Mouse (Mus musculus) c-Kit-positive CD71-positive TER-119-positive erythroid progenitor cells, embryonic 14.5 days (primary cell): Measurements from ENCODE around the gene Epha8.
A peak's percentile ranks its signal among the peaks of the same experiment; 100 is the strongest.

Experiments used
- DNase-seq: peaks from one replicate; pipeline ENCODE4 v3.0.0-alpha.2; 2013; ENCODE audit warnings: low spot score

Gene Epha8

GRCm38 (mm10) chr4:136954562-136954961 is 2.1 kb downstream of the Epha8 start:
- DNase-seq: no peak

GRCm38 (mm10) chr4:136949266-136949989 is 7.2 kb downstream of the Epha8 start:
- DNase-seq: no peak

- no peak for DNase-seq
Observed at GRCm38 (mm10) chr4:136945397-136945796, 11.2 kb downstream of the Epha8 start.

- no peak for DNase-seq
Observed at GRCm38 (mm10) chr4:136944558-136945350, 11.9 kb downstream of the Epha8 start.

- DNase-seq: no peak
Observed at GRCm38 (mm10) chr4:136943175-136943574, 13.4 kb downstream of the Epha8 start.

- no peak for DNase-seq
Observed at GRCm38 (mm10) chr4:136942761-136943160, 13.9 kb downstream of the Epha8 start.

- DNase-seq: no peak
Observed at GRCm38 (mm10) chr4:136937935-136938334, 18.7 kb downstream of the Epha8 start.

- DNase-seq: no peak
Observed at GRCm38 (mm10) chr4:136937344-136937743, 19.3 kb downstream of the Epha8 start.

GRCm38 (mm10) chr4:136934746-136935613 is 21.6 kb downstream of the Epha8 start:
- DNase-seq: peak; percentile 53

- DNase-seq: peak; percentile 95
Observed at GRCm38 (mm10) chr4:136930474-136930873, 26.1 kb downstream of the Epha8 start.

GRCm38 (mm10) chr4:136928928-136929327 is 27.7 kb downstream of the Epha8 start:
- DNase-seq: peak; percentile 78

- no peak for DNase-seq
Observed at GRCm38 (mm10) chr4:136925804-136926203, 30.8 kb downstream of the Epha8 start.

GRCm38 (mm10) chr4:136924529-136924928 is 32.1 kb downstream of the Epha8 start:
- DNase-seq: no peak

- DNase-seq: no peak
Observed at GRCm38 (mm10) chr4:136919526-136919925, 37.1 kb downstream of the Epha8 start.

- no peak for DNase-seq
Observed at GRCm38 (mm10) chr4:136918834-136919233, 37.8 kb downstream of the Epha8 start.

GRCm38 (mm10) chr4:136917165-136917524 is 39.5 kb downstream of the Epha8 start:
- DNase-seq: no peak

- no peak for DNase-seq
Observed at GRCm38 (mm10) chr4:136916359-136917164, 40.1 kb downstream of the Epha8 start.

- DNase-seq: no peak
Observed at GRCm38 (mm10) chr4:136912841-136913240, 43.8 kb downstream of the Epha8 start.

- DNase-seq: no peak
Observed at GRCm38 (mm10) chr4:136911804-136912203, 44.8 kb downstream of the Epha8 start.

GRCm38 (mm10) chr4:136911211-136911646 is 45.4 kb downstream of the Epha8 start:
- DNase-seq: no peak

GRCm38 (mm10) chr4:136907809-136908208 is 48.8 kb downstream of the Epha8 start:
- no peak for DNase-seq
